ENCODE assay signal across 8 mouse cellular contexts in the genomic region with DNA sequence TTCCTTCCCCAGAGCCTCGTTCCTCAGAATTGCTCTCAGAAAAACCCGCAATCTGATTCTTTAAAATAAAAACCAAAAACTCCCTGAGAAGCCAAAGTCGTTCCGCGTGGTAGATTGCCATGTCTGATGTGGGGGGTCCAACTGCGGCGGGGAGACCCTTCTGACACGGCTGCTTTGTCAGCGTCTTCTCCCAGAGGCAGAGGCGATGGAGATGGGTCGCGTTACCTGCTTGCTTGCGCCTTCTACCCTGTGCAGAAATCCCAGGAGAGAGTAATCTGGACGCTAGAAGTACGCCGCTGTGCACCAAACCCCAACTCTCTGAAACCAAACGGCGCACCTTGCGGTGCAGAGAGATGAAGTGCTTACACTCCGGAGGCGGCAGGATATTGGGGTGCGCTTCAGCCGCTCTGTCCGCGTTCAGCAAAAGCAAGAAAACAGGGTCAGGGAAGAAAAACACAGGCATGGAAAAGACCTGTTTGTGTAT.
DNase-seq lines count a peak whose midpoint lies in the region; ATAC-seq lines count a peak whose summit lies in the region.

No protein-coding gene starts in this region.

- H3K9ac ChIP-seq in hindbrain, embryonic 11.5 days (ENCODE audit: low read depth, low read length): peak overlapping the region; percentile 59
- H3K9ac ChIP-seq in liver, embryonic 12.5 days: no peak overlapping the region

- H3K27ac ChIP-seq in hindbrain, embryonic 11.5 days (ENCODE audit: low read depth, low read length): peak overlapping the region; percentile 34
- no peak overlapping the region for H3K27ac ChIP-seq in liver, embryonic 12.5 days

- H3K4me2 ChIP-seq in hindbrain, embryonic 11.5 days (replicated peaks; ENCODE audit: low read depth, low read length): peak overlapping the region; percentile 50
- H3K4me2 ChIP-seq in liver, embryonic 12.5 days: peak overlapping the region; percentile 31

- peak overlapping the region; percentile 25 for H3K4me3 ChIP-seq in hindbrain, embryonic 11.5 days (ENCODE audit: low read depth, low read length)
- no peak overlapping the region; the same call in 1 of the 2 replicates for H3K4me3 ChIP-seq in liver, embryonic 12.5 days

- DNase-seq in adrenal gland, postnatal 10 days: peak; percentile 25
- no peak for DNase-seq in adrenal gland, adult 8-10 months
- peak; percentile 40 for DNase-seq in ES-CJ7 (ENCODE audit: low read depth, low spot score)
- DNase-seq in hindbrain, embryonic 11.5 days (ENCODE audit: low spot score): peak; percentile 55
- no peak for DNase-seq in c-Kit-positive CD71-positive TER-119-positive erythroid progenitor cells, embryonic 14.5 days (ENCODE audit: low spot score)
- no peak for DNase-seq in lung, postnatal 14 days

- H3K9me3 ChIP-seq in hindbrain, embryonic 11.5 days (ENCODE audit: control insufficient read depth, low read length): no peaks in the 10 kb centered on the region
- no peaks in the 10 kb centered on the region for H3K9me3 ChIP-seq in liver, embryonic 12.5 days (replicated peaks)

- H3K27me3 ChIP-seq in hindbrain, embryonic 11.5 days (ENCODE audit: control insufficient read depth, insufficient read depth, low read length): peaks cover 5% of the 10 kb centered on the region
- peaks cover 97% of the 10 kb centered on the region for H3K27me3 ChIP-seq in liver, embryonic 12.5 days (replicated peaks)

- H3K4me1 ChIP-seq in hindbrain, embryonic 11.5 days (replicated peaks; ENCODE audit: control insufficient read depth, insufficient read depth, low read length): peaks cover 2% of the 10 kb centered on the region
- 0 out of 2 replicates have a peak, but pooled peaks cover 6% of the 10 kb centered on the region for H3K4me1 ChIP-seq in liver, embryonic 12.5 days

- WGBS in hindbrain, embryonic 11.5 days: 2% methylated on average over 25 of the region's 25 CpGs
- WGBS in liver, embryonic 12.5 days (ENCODE audit: insufficient replicate concordance): 2% methylated on average over 25 of the region's 25 CpGs

- no peak for ATAC-seq in hindbrain, embryonic 11.5 days (ENCODE audit: low FRiP score)
- ATAC-seq in liver, embryonic 12.5 days: no peak
- ATAC-seq in inflammation-experienced regulatory T-cells, adult 6 months: no peak

- H3K36me3 ChIP-seq in hindbrain, embryonic 11.5 days (ENCODE audit: control insufficient read depth, insufficient read depth, low read length): no peaks in the 10 kb centered on the region
- no peaks in the 10 kb centered on the region for H3K36me3 ChIP-seq in liver, embryonic 12.5 days

Comparison
In these comparisons a context has a peak if more than half of its experiments do, and no peak if none do; other contexts are left out.
1. DNase-seq: peak in adrenal gland, postnatal 10 days (single experiment), ES-CJ7 (single experiment) and hindbrain, embryonic 11.5 days (single experiment); none in adrenal gland, adult 8-10 months (single experiment), c-Kit-positive CD71-positive TER-119-positive erythroid progenitor cells, embryonic 14.5 days (single experiment) and lung, postnatal 14 days (single experiment).